In genomic region chr2:143912199-143912598, GRCm38 (mm10) we compare ENCODE assay signal across 25 mouse cellular contexts. TPM values are rescaled to one million over a fixed set of nuclear protein-coding genes. Genes with fewer than 3 reads are reported as not detected.
DNase-seq lines count a peak whose midpoint lies in the region; ATAC-seq and TF ChIP-seq lines count a peak whose summit lies in the region.
"Had no signal": no experiment of that assay in that cellular context is flagged by ENCODE, and none has a peak within 500 bp of the region (broad histone marks: within the 10 kb centered on the region; RNA-seq: fewer than 3 reads in every experiment).

No protein-coding gene starts in this region.

- no peaks in the 10 kb centered on the region for H3K9me3 ChIP-seq in intestine, postnatal 0 days (ENCODE audit: control insufficient read depth)
- H3K9me3 ChIP-seq in intestine, embryonic 15.5 days = no peaks in the 10 kb centered on the region
- H3K9me3 ChIP-seq in liver, embryonic 15.5 days (replicated peaks) = no peaks in the 10 kb centered on the region
- H3K9me3 ChIP-seq: heart, embryonic 10.5 days; heart, embryonic 13.5 days; hindbrain, embryonic 15.5 days had no signal

- DNase-seq in liver = no peak
- DNase-seq in embryo, embryonic 9.5 days (ENCODE audit: extremely low spot score) = no peak
- DNase-seq: adrenal gland, adult 2 months; adrenal gland, postnatal 14 days; B cell, adult 2 months; cerebellum, adult 11-12 months; cerebellum, adult 8-10 months; cerebellum, postnatal 10 days; cerebellum, postnatal 36 days; embryo, embryonic 11 days; forebrain, postnatal 0 days; gastrocnemius, adult 2 months; gastrocnemius, postnatal 14 days; heart, adult 18-20 months; heart, postnatal 14 days; heart, postnatal 4 days had no signal

- H3K9ac ChIP-seq in intestine, postnatal 0 days (ENCODE audit: low read depth, low read length) = no peak overlapping the region
- H3K9ac ChIP-seq in intestine, embryonic 15.5 days = no peak overlapping the region
- H3K9ac ChIP-seq in liver, embryonic 15.5 days = no peak overlapping the region
- H3K9ac ChIP-seq: forebrain, postnatal 0 days; heart, embryonic 13.5 days; hindbrain, embryonic 15.5 days had no signal

- 54% methylated on average over 2 of the region's 2 CpGs for WGBS in intestine, postnatal 0 days
- WGBS in intestine, embryonic 15.5 days = 68% methylated on average over 2 of the region's 2 CpGs
- WGBS in liver, embryonic 15.5 days (ENCODE audit: insufficient replicate concordance) = 55% methylated on average over 2 of the region's 2 CpGs
- WGBS in small intestine, adult 2 months = 33% methylated on average over 2 of the region's 2 CpGs

- H3K36me3 ChIP-seq in intestine, postnatal 0 days (ENCODE audit: control insufficient read depth, insufficient read depth) = no peaks in the 10 kb centered on the region
- no peaks in the 10 kb centered on the region for H3K36me3 ChIP-seq in intestine, embryonic 15.5 days
- H3K36me3 ChIP-seq in liver, embryonic 15.5 days (replicated peaks) = no peaks in the 10 kb centered on the region
- no peaks in the 10 kb centered on the region for H3K36me3 ChIP-seq in small intestine, adult 2 months (ENCODE audit: control insufficient read depth, insufficient read depth, low read length)
- H3K36me3 ChIP-seq: heart, embryonic 10.5 days; heart, embryonic 13.5 days; hindbrain, embryonic 15.5 days had no signal

- H3K4me1 ChIP-seq in intestine, postnatal 0 days (replicated peaks; ENCODE audit: control insufficient read depth, insufficient read depth, low read length) = no peaks in the 10 kb centered on the region
- H3K4me1 ChIP-seq in intestine, embryonic 15.5 days (replicated peaks) = no peaks in the 10 kb centered on the region
- peaks cover 40% of the 10 kb centered on the region for H3K4me1 ChIP-seq in liver, embryonic 15.5 days (replicated peaks)
- peaks cover 4% of the 10 kb centered on the region; the same call in 1 of the 2 replicates for H3K4me1 ChIP-seq in small intestine, adult 2 months (ENCODE audit: control insufficient read depth, insufficient read depth, insufficient read length, low read length)

- no peak overlapping the region for H3K4me3 ChIP-seq in intestine, postnatal 0 days (ENCODE audit: low read depth, low read length)
- no peak overlapping the region for H3K4me3 ChIP-seq in intestine, embryonic 15.5 days (replicated peaks)
- no peak overlapping the region for H3K4me3 ChIP-seq in liver, embryonic 15.5 days (replicated peaks)
- no peak overlapping the region for H3K4me3 ChIP-seq in small intestine, adult 2 months (ENCODE audit: low read depth, low read length)
- H3K4me3 ChIP-seq: gastrocnemius, adult 2 months; heart, embryonic 10.5 days; heart, embryonic 13.5 days; hindbrain, embryonic 15.5 days had no signal

- no peak for TF ChIP-seq POLR2A in small intestine, adult 2 months (IDR thresholded peaks at IDR 0.05; ENCODE audit: low read depth, low read length)

- ATAC-seq in intestine, postnatal 0 days = 0 out of 2 replicates have a peak, but pooled peaks have one; percentile 6
- ATAC-seq in intestine, embryonic 15.5 days = no peak
- ATAC-seq in liver, embryonic 15.5 days (ENCODE audit: insufficient read depth) = no peak
- ATAC-seq: forebrain, embryonic 14.5 days; forebrain, postnatal 0 days had no signal

- TF ChIP-seq CTCF in intestine, postnatal 0 days (IDR thresholded peaks at IDR 0.05; ENCODE audit: low read depth) = no peak
- no peak for TF ChIP-seq CTCF in small intestine, adult 2 months (IDR thresholded peaks at IDR 0.05; ENCODE audit: extremely low read depth, insufficient read length, insufficient replicate concordance, low read depth, low read length)

- no peak overlapping the region for H3K4me2 ChIP-seq in intestine, postnatal 0 days (replicated peaks; ENCODE audit: low read depth)
- no peak overlapping the region for H3K4me2 ChIP-seq in intestine, embryonic 15.5 days (replicated peaks)
- H3K4me2 ChIP-seq in liver, embryonic 15.5 days = peak overlapping the region; percentile 5; the same call in 1 of the 2 replicates
- H3K4me2 ChIP-seq: heart, embryonic 13.5 days; hindbrain, embryonic 15.5 days had no signal

- H3K27me3 ChIP-seq in intestine, postnatal 0 days (replicated peaks; ENCODE audit: control insufficient read depth, insufficient read depth, low read length) = no peaks in the 10 kb centered on the region
- H3K27me3 ChIP-seq in intestine, embryonic 15.5 days (replicated peaks) = no peaks in the 10 kb centered on the region
- H3K27me3 ChIP-seq in liver, embryonic 15.5 days = peaks cover 10% of the 10 kb centered on the region; the same call in 1 of the 2 replicates
- H3K27me3 ChIP-seq in small intestine, adult 2 months (ENCODE audit: control insufficient read depth, insufficient read depth, low read length) = no peaks in the 10 kb centered on the region
- H3K27me3 ChIP-seq: CH12.LX; heart, embryonic 13.5 days; hindbrain, embryonic 15.5 days had no signal

- H3K27ac ChIP-seq in intestine, postnatal 0 days (ENCODE audit: low read depth, low read length) = no peak overlapping the region
- H3K27ac ChIP-seq in intestine, embryonic 15.5 days = no peak overlapping the region
- no peak overlapping the region for H3K27ac ChIP-seq in liver, embryonic 15.5 days (replicated peaks)
- peak overlapping the region; percentile 69 for H3K27ac ChIP-seq in small intestine, adult 2 months (ENCODE audit: insufficient read depth, low read depth, low read length)
- H3K27ac ChIP-seq: gastrocnemius, adult 2 months; heart, embryonic 10.5 days; heart, embryonic 13.5 days; hindbrain, embryonic 15.5 days had no signal

RNA-seq across cellular contexts. Expression of gene Dstn, which starts 2.9 kb away (rescaled TPM):
- polyA plus RNA-seq in intestine, postnatal 0 days (2015; fragmentation: Nextera tagmentation; extraction: Ambion mirVana) = 801 and 835 TPM in 2 replicates
- 674 and 711 TPM in 2 replicates for polyA plus RNA-seq in intestine, embryonic 15.5 days (2015; fragmentation: Nextera tagmentation; extraction: Ambion mirVana)
- polyA plus RNA-seq in liver, embryonic 15.5 days (2015; fragmentation: Nextera tagmentation; extraction: Ambion mirVana) = 119 and 121 TPM in 2 replicates
- polyA plus RNA-seq in small intestine, adult 2 months (2012; rRNA removed) = 28.5 and 69.3 TPM in 2 replicates

RNA-seq across cellular contexts. Expression of gene Bfsp1, which starts 49.2 kb away (rescaled TPM):
- polyA plus RNA-seq in intestine, postnatal 0 days (2015; fragmentation: Nextera tagmentation; extraction: Ambion mirVana) = 4.5 and 5.3 TPM in 2 replicates
- polyA plus RNA-seq in intestine, embryonic 15.5 days (2015; fragmentation: Nextera tagmentation; extraction: Ambion mirVana) = 4.2 and 4.3 TPM in 2 replicates
- 0.14 and 0.22 TPM in 2 replicates for polyA plus RNA-seq in liver, embryonic 15.5 days (2015; fragmentation: Nextera tagmentation; extraction: Ambion mirVana)
- polyA plus RNA-seq in small intestine, adult 2 months (2012; rRNA removed) = 1.0 and 3.9 TPM in 2 replicates
